7 mouse cellular contexts compared by ENCODE assay signal in the genomic region with DNA sequence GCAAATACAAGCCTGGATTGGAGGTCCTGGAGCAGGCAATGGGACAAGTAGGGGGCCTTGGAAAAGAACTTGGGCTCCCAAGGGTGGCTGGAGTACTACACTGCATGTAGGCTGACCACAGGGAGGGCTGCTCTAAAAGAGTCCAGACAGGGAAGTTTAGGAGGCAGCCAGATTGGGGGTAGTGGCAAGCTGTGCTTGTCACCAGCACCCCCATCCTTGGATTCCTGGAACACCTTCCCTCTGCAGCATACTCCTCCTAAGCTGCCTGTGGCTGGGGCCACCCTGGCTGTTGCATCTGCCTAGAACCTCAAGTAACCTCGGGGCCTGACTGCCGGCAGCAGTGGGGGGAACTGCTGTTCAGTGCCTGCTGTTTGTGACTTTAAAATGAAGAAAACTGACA. TPM values are rescaled to one million over a fixed set of nuclear protein-coding genes. Genes with fewer than 3 reads are reported as not detected.
DNase-seq lines count a peak whose midpoint lies in the region; ATAC-seq and TF ChIP-seq lines count a peak whose summit lies in the region.

No protein-coding gene starts in this region.

- no peaks in the 10 kb centered on the region for H3K9me3 ChIP-seq in heart, postnatal 0 days (replicated peaks; ENCODE audit: control insufficient read depth, low read length)
- H3K9me3 ChIP-seq in midbrain, embryonic 10.5 days (replicated peaks): no peaks in the 10 kb centered on the region

- H3K27me3 ChIP-seq in heart, postnatal 0 days (ENCODE audit: control insufficient read depth, insufficient read depth, low read length): no peaks in the 10 kb centered on the region
- no peaks in the 10 kb centered on the region for H3K27me3 ChIP-seq in midbrain, embryonic 10.5 days (ENCODE audit: low read depth, poor library complexity, severe bottlenecking)

- TF ChIP-seq EP300 in heart, postnatal 0 days (IDR thresholded peaks at IDR 0.05; ENCODE audit: low read depth): no peak

- WGBS in heart, postnatal 0 days: 59% methylated on average over 2 of the region's 2 CpGs
- 81% methylated on average over 2 of the region's 2 CpGs for WGBS in midbrain, embryonic 10.5 days

- ATAC-seq in heart, postnatal 0 days (ENCODE audit: insufficient read depth, low read depth): no peak

- peaks cover 27% of the 10 kb centered on the region for H3K4me1 ChIP-seq in heart, postnatal 0 days (ENCODE audit: control insufficient read depth, insufficient read depth)
- no peaks in the 10 kb centered on the region for H3K4me1 ChIP-seq in cortical plate, adult 2 months (ENCODE audit: control insufficient read depth, insufficient read depth, low read length)
- peaks cover 47% of the 10 kb centered on the region for H3K4me1 ChIP-seq in midbrain, embryonic 10.5 days

- peaks cover 51% of the 10 kb centered on the region for H3K36me3 ChIP-seq in heart, postnatal 0 days (replicated peaks; ENCODE audit: control insufficient read depth, insufficient read depth, low read length)
- peaks cover 94% of the 10 kb centered on the region for H3K36me3 ChIP-seq in midbrain, embryonic 10.5 days

- H3K4me3 ChIP-seq in heart, postnatal 0 days (ENCODE audit: low read depth, low read length): no peak overlapping the region
- no peak overlapping the region for H3K4me3 ChIP-seq in cortical plate, adult 2 months (ENCODE audit: insufficient read depth, low read length)
- H3K4me3 ChIP-seq in midbrain, embryonic 10.5 days: no peak overlapping the region

- no peak for TF ChIP-seq POLR2A in cortical plate, adult 2 months (IDR thresholded peaks at IDR 0.05; ENCODE audit: extremely low read depth, insufficient read depth, low read length)

- DNase-seq in heart, postnatal 0 days (ENCODE audit: low spot score): no peak
- no peak for DNase-seq in heart, adult 9 months (ENCODE audit: low spot score in 2 of 2)
- DNase-seq in 3T3-L1 (ENCODE audit: low read depth, low spot score): peak; percentile 32
- no peak for DNase-seq in midbrain, embryonic 10.5 days (ENCODE audit: low spot score)
- no peak for DNase-seq in thymus, adult 18-20 months
- no peak for DNase-seq in kidney, postnatal 14 days

- H3K27ac ChIP-seq in heart, postnatal 0 days (ENCODE audit: low read depth): peak overlapping the region; percentile 16; the same call in 1 of the 2 replicates
- H3K27ac ChIP-seq in cortical plate, adult 2 months (ENCODE audit: insufficient read depth, low read length): 0 out of 2 replicates have a peak overlapping the region, but pooled peaks have one; percentile 2
- peak overlapping the region; percentile 35 for H3K27ac ChIP-seq in midbrain, embryonic 10.5 days (replicated peaks)

- no peak overlapping the region for H3K9ac ChIP-seq in heart, postnatal 0 days (replicated peaks; ENCODE audit: low read depth, low read length)

- no peak for TF ChIP-seq CTCF in heart, postnatal 0 days (IDR thresholded peaks at IDR 0.05; ENCODE audit: low read depth)
- no peak for TF ChIP-seq CTCF in cortical plate, adult 2 months (IDR thresholded peaks at IDR 0.05; ENCODE audit: extremely low read depth, insufficient read depth, low read length)

- no peak overlapping the region for H3K4me2 ChIP-seq in heart, postnatal 0 days (ENCODE audit: low read depth, low read length)

RNA-seq across cellular contexts. Expression of a gene that starts 20.3 kb away (rescaled TPM):
- total RNA-seq in heart, postnatal 0 days (2014; rRNA removed; ENCODE audit: low replicate concordance): 12.7 and 14.7 TPM in 2 replicates
- polyA plus RNA-seq in heart, postnatal 0 days (2015; fragmentation: Nextera tagmentation; extraction: Ambion mirVana): 40.0 and 41.2 TPM in 2 replicates
- polyA plus RNA-seq in cortical plate, adult 2 months (2012; rRNA removed): 22.4 and 29.5 TPM in 2 replicates
- polyA plus RNA-seq in midbrain, embryonic 10.5 days (2016; fragmentation: Nextera tagmentation; extraction: Ambion mirVana): 30.6 and 30.7 TPM in 2 replicates

RNA-seq across cellular contexts. Expression of a gene that starts 20.8 kb away (rescaled TPM):
- total RNA-seq in heart, postnatal 0 days (2014; rRNA removed; ENCODE audit: low replicate concordance): 160 and 168 TPM in 2 replicates
- 155 and 158 TPM in 2 replicates for polyA plus RNA-seq in heart, postnatal 0 days (2015; fragmentation: Nextera tagmentation; extraction: Ambion mirVana)
- 150 and 155 TPM in 2 replicates for polyA plus RNA-seq in cortical plate, adult 2 months (2012; rRNA removed)
- 62.0 and 66.0 TPM in 2 replicates for polyA plus RNA-seq in midbrain, embryonic 10.5 days (2016; fragmentation: Nextera tagmentation; extraction: Ambion mirVana)

RNA-seq across cellular contexts. Expression of a gene that starts 57.9 kb away (rescaled TPM):
- total RNA-seq in heart, postnatal 0 days (2014; rRNA removed; ENCODE audit: low replicate concordance): 62.1 and 95.5 TPM in 2 replicates
- polyA plus RNA-seq in heart, postnatal 0 days (2015; fragmentation: Nextera tagmentation; extraction: Ambion mirVana): 22.5 and 22.6 TPM in 2 replicates
- polyA plus RNA-seq in cortical plate, adult 2 months (2012; rRNA removed): 30.6 and 35.9 TPM in 2 replicates
- 110 and 133 TPM in 2 replicates for polyA plus RNA-seq in midbrain, embryonic 10.5 days (2016; fragmentation: Nextera tagmentation; extraction: Ambion mirVana)

RNA-seq across cellular contexts. Expression of a gene that starts 58.0 kb away (rescaled TPM):
- 55.3 and 56.9 TPM in 2 replicates for total RNA-seq in heart, postnatal 0 days (2014; rRNA removed; ENCODE audit: low replicate concordance)
- 65.8 and 69.0 TPM in 2 replicates for polyA plus RNA-seq in heart, postnatal 0 days (2015; fragmentation: Nextera tagmentation; extraction: Ambion mirVana)
- polyA plus RNA-seq in cortical plate, adult 2 months (2012; rRNA removed): 231 and 235 TPM in 2 replicates
- 40.1 and 45.2 TPM in 2 replicates for polyA plus RNA-seq in midbrain, embryonic 10.5 days (2016; fragmentation: Nextera tagmentation; extraction: Ambion mirVana)
